Comparison of ENCODE assay signal across 17 mouse cellular contexts in the genomic region with DNA sequence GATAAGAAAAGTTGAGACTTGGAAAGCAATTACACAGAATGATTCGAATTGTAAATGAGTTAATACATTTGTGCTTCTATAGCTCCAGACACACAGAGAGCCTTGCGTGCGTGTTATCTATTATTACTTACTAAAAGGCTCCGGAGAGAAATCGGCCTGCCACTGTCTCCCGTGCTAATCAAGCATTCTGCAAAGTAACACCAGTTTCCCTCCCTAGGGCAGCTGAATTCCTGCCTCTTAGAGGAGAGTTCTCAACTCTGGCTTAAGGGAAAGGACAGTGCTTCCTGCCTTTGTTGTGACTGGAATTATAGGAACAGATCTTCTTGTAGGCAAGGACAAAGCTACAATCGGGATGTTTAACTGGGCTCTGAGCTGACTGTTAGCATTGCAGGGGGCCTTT.
DNase-seq lines count a peak whose midpoint lies in the region; ATAC-seq and TF ChIP-seq lines count a peak whose summit lies in the region.
"Had no signal": no experiment of that assay in that cellular context is flagged by ENCODE, and none has a peak within 500 bp of the region (broad histone marks: within the 10 kb centered on the region; RNA-seq: fewer than 3 reads in every experiment).

No protein-coding gene starts in this region.

- no peak overlapping the region for H3K4me2 ChIP-seq in forebrain, embryonic 12.5 days
- H3K4me2 ChIP-seq in forebrain, embryonic 14.5 days (ENCODE audit: low read length), result no peak overlapping the region
- H3K4me2 ChIP-seq in hindbrain, embryonic 14.5 days (replicated peaks), result no peak overlapping the region
- H3K4me2 ChIP-seq in hindbrain, postnatal 0 days (ENCODE audit: low read depth, low read length), result no peak overlapping the region
- H3K4me2 ChIP-seq in stomach, embryonic 15.5 days, result no peak overlapping the region
- no peak overlapping the region for H3K4me2 ChIP-seq in stomach, postnatal 0 days (replicated peaks; ENCODE audit: low read depth)
- H3K4me2 ChIP-seq: forebrain, embryonic 15.5 days had no signal

- DNase-seq in forebrain, embryonic 14.5 days (ENCODE audit: low spot score), result no peak
- no peak for DNase-seq in hindbrain, embryonic 14.5 days (ENCODE audit: low spot score)
- DNase-seq in hindbrain, postnatal 0 days (ENCODE audit: low spot score), result no peak
- DNase-seq in stomach, postnatal 0 days (ENCODE audit: low spot score), result no peak
- DNase-seq in layer of hippocampus, adult 11-12 months (ENCODE audit: low spot score), result no peak
- no peak for DNase-seq in cerebellum, adult 2 months
- DNase-seq: adrenal gland, postnatal 10 days; cerebellum, postnatal 10 days; embryo, embryonic 11 days; kidney, adult 8-10 months; liver, postnatal 0 days; lung, postnatal 36 days; spleen, adult 18-20 months; thymus, postnatal 36 days had no signal

- H3K9ac ChIP-seq in forebrain, embryonic 12.5 days, result no peak overlapping the region
- H3K9ac ChIP-seq in forebrain, embryonic 14.5 days (ENCODE audit: low read length), result no peak overlapping the region
- H3K9ac ChIP-seq in hindbrain, embryonic 14.5 days, result no peak overlapping the region
- no peak overlapping the region for H3K9ac ChIP-seq in hindbrain, postnatal 0 days (replicated peaks; ENCODE audit: low read length)
- no peak overlapping the region for H3K9ac ChIP-seq in stomach, embryonic 15.5 days
- no peak overlapping the region for H3K9ac ChIP-seq in stomach, postnatal 0 days (ENCODE audit: low read length)
- H3K9ac ChIP-seq: forebrain, embryonic 15.5 days; liver, postnatal 0 days had no signal

- H3K36me3 ChIP-seq in forebrain, embryonic 12.5 days (replicated peaks), result no peaks in the 10 kb centered on the region
- no peaks in the 10 kb centered on the region for H3K36me3 ChIP-seq in forebrain, embryonic 14.5 days (ENCODE audit: control insufficient read depth, insufficient read depth, low read length)
- H3K36me3 ChIP-seq in hindbrain, embryonic 14.5 days (replicated peaks; ENCODE audit: control insufficient read depth, insufficient read depth), result no peaks in the 10 kb centered on the region
- no peaks in the 10 kb centered on the region for H3K36me3 ChIP-seq in hindbrain, postnatal 0 days (ENCODE audit: insufficient read depth, low read length)
- no peaks in the 10 kb centered on the region for H3K36me3 ChIP-seq in stomach, embryonic 15.5 days
- no peaks in the 10 kb centered on the region for H3K36me3 ChIP-seq in stomach, postnatal 0 days (ENCODE audit: control insufficient read depth, insufficient read depth, low read length)
- H3K36me3 ChIP-seq: forebrain, embryonic 15.5 days had no signal

- H3K9me3 ChIP-seq in forebrain, embryonic 12.5 days, result no peaks in the 10 kb centered on the region
- no peaks in the 10 kb centered on the region for H3K9me3 ChIP-seq in forebrain, embryonic 14.5 days (replicated peaks; ENCODE audit: control insufficient read depth, low read length)
- H3K9me3 ChIP-seq in hindbrain, embryonic 14.5 days (ENCODE audit: control insufficient read depth, low read length), result no peaks in the 10 kb centered on the region
- H3K9me3 ChIP-seq in hindbrain, postnatal 0 days (ENCODE audit: low read length), result no peaks in the 10 kb centered on the region
- H3K9me3 ChIP-seq in stomach, embryonic 15.5 days, result no peaks in the 10 kb centered on the region
- no peaks in the 10 kb centered on the region for H3K9me3 ChIP-seq in stomach, postnatal 0 days (ENCODE audit: control insufficient read depth, low read length)
- H3K9me3 ChIP-seq: forebrain, embryonic 15.5 days had no signal

- H3K27me3 ChIP-seq in forebrain, embryonic 12.5 days, result no peaks in the 10 kb centered on the region
- no peaks in the 10 kb centered on the region for H3K27me3 ChIP-seq in forebrain, embryonic 14.5 days (replicated peaks; ENCODE audit: control insufficient read depth, insufficient read depth, low read length)
- H3K27me3 ChIP-seq in hindbrain, embryonic 14.5 days (ENCODE audit: control insufficient read depth, insufficient read depth, low read length), result no peaks in the 10 kb centered on the region
- no peaks in the 10 kb centered on the region for H3K27me3 ChIP-seq in hindbrain, postnatal 0 days (ENCODE audit: insufficient read depth, low read length)
- H3K27me3 ChIP-seq in stomach, embryonic 15.5 days (replicated peaks), result no peaks in the 10 kb centered on the region
- H3K27me3 ChIP-seq in stomach, postnatal 0 days (ENCODE audit: control insufficient read depth, insufficient read depth, low read length), result no peaks in the 10 kb centered on the region
- H3K27me3 ChIP-seq in cerebellum, adult 2 months (ENCODE audit: control insufficient read depth, insufficient read depth, low read length), result no peaks in the 10 kb centered on the region
- H3K27me3 ChIP-seq: forebrain, embryonic 15.5 days had no signal

- no peak for TF ChIP-seq CTCF in hindbrain, postnatal 0 days (IDR thresholded peaks at IDR 0.05; ENCODE audit: low read depth)
- no peak for TF ChIP-seq CTCF in stomach, postnatal 0 days (IDR thresholded peaks at IDR 0.05; ENCODE audit: low read depth)
- TF ChIP-seq CTCF in cerebellum, adult 2 months (IDR thresholded peaks at IDR 0.05; ENCODE audit: borderline replicate concordance, insufficient read depth, low read depth, low read length), result no peak

- no peak overlapping the region for H3K4me3 ChIP-seq in forebrain, embryonic 12.5 days (replicated peaks)
- no peak overlapping the region for H3K4me3 ChIP-seq in forebrain, embryonic 14.5 days (ENCODE audit: low read depth, low read length)
- no peak overlapping the region for H3K4me3 ChIP-seq in hindbrain, embryonic 14.5 days (replicated peaks; ENCODE audit: low read length)
- H3K4me3 ChIP-seq in hindbrain, postnatal 0 days (ENCODE audit: low read length), result no peak overlapping the region
- H3K4me3 ChIP-seq in stomach, embryonic 15.5 days (replicated peaks), result no peak overlapping the region
- no peak overlapping the region for H3K4me3 ChIP-seq in stomach, postnatal 0 days (ENCODE audit: low read depth, low read length)
- no peak overlapping the region for H3K4me3 ChIP-seq in cerebellum, adult 2 months (replicated peaks; ENCODE audit: insufficient read depth, low read depth, low read length)
- H3K4me3 ChIP-seq: forebrain, embryonic 15.5 days had no signal

- no peak for TF ChIP-seq POLR2A in cerebellum, adult 2 months (IDR thresholded peaks at IDR 0.05; ENCODE audit: borderline replicate concordance, insufficient read depth, low read length)

- ATAC-seq in forebrain, embryonic 12.5 days (ENCODE audit: low FRiP score), result no peak
- no peak for ATAC-seq in forebrain, embryonic 14.5 days
- ATAC-seq in hindbrain, embryonic 14.5 days (ENCODE audit: low FRiP score), result no peak
- ATAC-seq in hindbrain, postnatal 0 days, result no peak
- ATAC-seq in stomach, embryonic 15.5 days (ENCODE audit: insufficient read depth, low FRiP score, low read depth), result no peak
- ATAC-seq in stomach, postnatal 0 days (ENCODE audit: low FRiP score, low TSS enrichment), result no peak
- ATAC-seq: forebrain, embryonic 15.5 days; liver, postnatal 0 days had no signal

- 60% methylated on average over 7 of the region's 7 CpGs for WGBS in forebrain, embryonic 12.5 days
- 48% methylated on average over 7 of the region's 7 CpGs for WGBS in forebrain, embryonic 14.5 days
- 45% methylated on average over 7 of the region's 7 CpGs for WGBS in hindbrain, embryonic 14.5 days
- 40% methylated on average over 7 of the region's 7 CpGs for WGBS in hindbrain, postnatal 0 days
- 71% methylated on average over 7 of the region's 7 CpGs for WGBS in stomach, embryonic 15.5 days
- WGBS in stomach, postnatal 0 days, result 72% methylated on average over 7 of the region's 7 CpGs
- 68% methylated on average over 7 of the region's 7 CpGs for WGBS in cerebellum, adult 2 months

- 0 out of 2 replicates have a peak overlapping the region, but pooled peaks have one; percentile 13 for H3K27ac ChIP-seq in forebrain, embryonic 12.5 days
- no peak overlapping the region for H3K27ac ChIP-seq in forebrain, embryonic 14.5 days (ENCODE audit: low read depth, low read length)
- peak overlapping the region; percentile 49; the same call in 1 of the 2 replicates for H3K27ac ChIP-seq in hindbrain, embryonic 14.5 days
- no peak overlapping the region for H3K27ac ChIP-seq in hindbrain, postnatal 0 days
- H3K27ac ChIP-seq in stomach, embryonic 15.5 days, result peak overlapping the region; percentile 41; the same call in 1 of the 2 replicates
- H3K27ac ChIP-seq in stomach, postnatal 0 days (replicated peaks), result no peak overlapping the region
- H3K27ac ChIP-seq in cerebellum, adult 2 months (ENCODE audit: insufficient read depth, low read length), result no peak overlapping the region
- H3K27ac ChIP-seq: forebrain, embryonic 15.5 days had no signal

- no peak for TF ChIP-seq EP300 in stomach, postnatal 0 days (optimal IDR thresholded peaks at IDR 0.05)

- peaks cover 16% of the 10 kb centered on the region for H3K4me1 ChIP-seq in forebrain, embryonic 12.5 days
- H3K4me1 ChIP-seq in forebrain, embryonic 14.5 days (ENCODE audit: control insufficient read depth, insufficient read depth, low read length), result 0 out of 2 replicates have a peak, but pooled peaks cover 5% of the 10 kb centered on the region
- peaks cover 10% of the 10 kb centered on the region; the same call in 1 of the 2 replicates for H3K4me1 ChIP-seq in hindbrain, embryonic 14.5 days (replicated peaks; ENCODE audit: control insufficient read depth, insufficient read depth, low read length)
- 0 out of 2 replicates have a peak, but pooled peaks cover 2% of the 10 kb centered on the region for H3K4me1 ChIP-seq in hindbrain, postnatal 0 days (ENCODE audit: insufficient read depth, low read length)
- H3K4me1 ChIP-seq in stomach, embryonic 15.5 days, result peaks cover 5% of the 10 kb centered on the region; the same call in 1 of the 2 replicates
- H3K4me1 ChIP-seq in stomach, postnatal 0 days (replicated peaks; ENCODE audit: control insufficient read depth, insufficient read depth), result no peaks in the 10 kb centered on the region
- no peaks in the 10 kb centered on the region for H3K4me1 ChIP-seq in cerebellum, adult 2 months (ENCODE audit: control insufficient read depth, insufficient read depth, low read length)

Comparison
In these comparisons a context has a peak if more than half of its experiments do, and no peak if none do; other contexts are left out.
1. H3K27ac ChIP-seq: peak in forebrain, embryonic 12.5 days (single experiment), hindbrain, embryonic 14.5 days (single experiment) and stomach, embryonic 15.5 days (single experiment); none in forebrain, embryonic 14.5 days (single experiment), hindbrain, postnatal 0 days (single experiment), stomach, postnatal 0 days (single experiment) and cerebellum, adult 2 months (single experiment).